Mouse (Mus musculus) left cerebral cortex, adult 6 months (tissue): ENCODE data around the gene Lrsam1. TPM values are rescaled to one million over a fixed set of nuclear protein-coding genes. Genes with fewer than 3 reads are reported as not detected.

Source experiments
- long read RNA-seq, 2 experiments: library from polyadenylated mRNA; unstranded; transcript quantifications; one replicate each; pipeline ENCODE4 v2.0.0; 2019 to 2020
- polyA plus RNA-seq: library from polyadenylated mRNA; unstranded; fragments of <200 nt; fragmentation: Nextera tagmentation; gene quantifications from 2 replicates; pipeline ENCODE4 v1.2.3, GENCODE M21; 2021

Gene Lrsam1
- polyA plus RNA-seq, result 7.6 and 9.0 TPM in 2 replicates
- long read RNA-seq, experiment 1, full-length matches to known transcripts, result 21 of 70 reads
- long read RNA-seq, experiment 1, partial matches to known transcripts, result 20 of 70 reads
- long read RNA-seq, experiment 1, other reads (novel, unspliced or antisense), result 29 of 70 reads
- long read RNA-seq, experiment 2, partial matches to known transcripts, result 4 of 8 reads
- long read RNA-seq, experiment 2, other reads (novel, unspliced or antisense), result 4 of 8 reads

DNA sequence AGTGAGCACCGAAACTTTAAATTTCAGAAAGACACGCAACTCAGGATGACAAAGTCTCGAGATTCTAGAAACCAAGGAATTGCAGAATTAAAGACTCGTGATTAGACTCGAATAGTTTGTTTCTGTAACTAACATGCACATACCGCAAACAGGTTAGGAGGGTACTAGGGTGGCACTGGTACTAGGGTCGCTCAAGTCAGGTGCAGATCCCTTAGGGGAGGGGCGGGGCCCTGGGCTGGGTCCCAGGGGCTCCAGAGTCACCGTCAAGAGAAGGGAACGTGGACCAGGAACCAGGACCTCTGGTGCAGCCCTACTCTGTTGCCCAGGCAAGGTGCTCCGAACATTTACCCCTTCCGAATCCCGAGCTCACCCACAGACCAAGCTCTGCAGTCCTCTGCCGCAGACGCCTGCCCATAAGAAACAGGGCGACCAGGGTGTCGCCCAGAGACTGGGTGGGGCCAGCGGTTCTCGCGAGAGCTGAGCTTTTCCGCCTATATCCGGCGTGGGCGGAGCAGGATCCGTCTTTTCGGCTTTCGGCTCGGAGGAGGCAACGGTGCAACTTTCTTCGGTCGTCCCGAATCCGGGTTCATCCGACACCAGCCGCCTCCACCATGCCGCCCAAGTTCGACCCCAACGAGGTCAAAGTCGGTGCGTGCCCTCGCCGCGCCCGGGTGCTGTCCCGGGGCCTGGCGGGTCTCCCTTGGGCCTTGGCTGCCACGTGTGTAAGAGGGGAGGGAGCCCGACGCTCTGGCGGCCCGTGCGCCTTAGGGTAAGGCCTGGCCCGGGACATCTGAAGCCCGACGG lies at the start of gene Lrsam1, which contains the start of gene Rpl12:
Gene Lrsam1 (minus strand): TSS at position 423 of the 804 bp plus-strand sequence.
Gene Rpl12 (plus strand): TSS at position 368 of the 804 bp plus-strand sequence.

GRCm38 (mm10) chr2:32981725-32982271 lies 20.4 kb upstream of the Lrsam1 start, which contains the start of gene Slc2a8:
Slc2a8 (minus strand) TSS chr2:32982083.

GRCm38 (mm10) chr2:32875675-32876489 lies 85.5 kb downstream of the Lrsam1 start, which contains the start of gene Fam129b:
Fam129b (plus strand) TSS chr2:32876114.

Other genes starting within 250 kb of the Lrsam1 start
- 12.2 and 25.6 TPM in 2 replicates for gene Cdk9, start 248.5 kb downstream of the Lrsam1 start, polyA plus RNA-seq
- gene Sh2d3c, start 240.6 kb downstream of the Lrsam1 start, polyA plus RNA-seq, result 27.0 and 43.2 TPM in 2 replicates
- 0.85 and 1.3 TPM in 2 replicates for gene 6330409D20Rik, start 220.6 kb downstream of the Lrsam1 start, polyA plus RNA-seq
- 41.4 and 45.7 TPM in 2 replicates for gene Tor2a, start 204.4 kb downstream of the Lrsam1 start, polyA plus RNA-seq
- gene Ttc16, start 186.0 kb downstream of the Lrsam1 start, polyA plus RNA-seq, result 0.25 and 0.26 TPM in 2 replicates
- gene Ptrh1, start 185.8 kb downstream of the Lrsam1 start, polyA plus RNA-seq, result 8.6 and 10.8 TPM in 2 replicates
- 0.51 and 1.0 TPM in 2 replicates for gene Cfap157, start 177.2 kb downstream of the Lrsam1 start, polyA plus RNA-seq
- 332 and 465 TPM in 2 replicates for gene Stxbp1, start 114.4 kb downstream of the Lrsam1 start, polyA plus RNA-seq
- gene Fam129b, start 85.5 kb downstream of the Lrsam1 start, polyA plus RNA-seq, result 3.1 and 7.2 TPM in 2 replicates
- gene Rpl12, start 55 bp downstream of the Lrsam1 start, polyA plus RNA-seq, result 450 and 664 TPM in 2 replicates
- gene Slc2a8, start 20.5 kb upstream of the Lrsam1 start, polyA plus RNA-seq, result 26.6 and 29.5 TPM in 2 replicates
- gene Garnl3, start 170.0 kb upstream of the Lrsam1 start, polyA plus RNA-seq, result 37.6 and 37.8 TPM in 2 replicates